Mouse (Mus musculus): Measurements from ENCODE around the gene Nme1. TPM values are rescaled to one million over a fixed set of nuclear protein-coding genes. Genes with fewer than 3 reads are reported as not detected.
A peak's percentile ranks its signal among the peaks of the same experiment; 100 is the strongest.

Nme1 gene
- polyA plus RNA-seq, 1 experiment from 2014 or later = 136 TPM

GRCm38 (mm10) chr11:93957031-93957555 lies 11.2 kb downstream of the Nme1 start:
- ATAC-seq (replicated peaks; ENCODE audit: insufficient number of reproducible peaks, low FRiP score, low TSS enrichment) = no peak
- H3K27ac ChIP-seq (ENCODE audit: low read depth, low read length) = no peak overlapping the region
- no peaks in the 10 kb centered on the region for H3K9me3 ChIP-seq (replicated peaks; ENCODE audit: control insufficient read depth, low read length)
- no peak overlapping the region for H3K4me3 ChIP-seq (ENCODE audit: low read depth, low read length)
- 84% methylated on average over 2 of the region's 2 CpGs for WGBS (ENCODE audit: insufficient replicate concordance)
- no peak overlapping the region for H3K9ac ChIP-seq (ENCODE audit: low read depth, low read length)
- H3K4me1 ChIP-seq (ENCODE audit: control insufficient read depth, insufficient read depth, low read length) = peaks cover 10% of the 10 kb centered on the region
- peaks cover 22% of the 10 kb centered on the region for H3K36me3 ChIP-seq (ENCODE audit: control insufficient read depth, insufficient read depth, low read length)
- no peak overlapping the region for H3K4me2 ChIP-seq
- no peaks in the 10 kb centered on the region for H3K27me3 ChIP-seq (ENCODE audit: control insufficient read depth, insufficient read depth, low read length)

GRCm38 (mm10) chr11:93956159-93956558 lies 12.2 kb downstream of the Nme1 start, which contains the start of gene Nme2:
Nme2 (minus strand) TSS chr11:93956259.
- Histone ChIP-seq H3K4me3 (ENCODE audit: low read depth, low read length) (peak within 1 kb of the TSS; percentile 59), H3K4me1 (ENCODE audit: control insufficient read depth, insufficient read depth, low read length) (peaks cover 10% of the 10 kb centered on the region), H3K9ac (ENCODE audit: low read depth, low read length) (peak within 1 kb of the TSS; percentile 81), H3K9me3 (replicated peaks; ENCODE audit: control insufficient read depth, low read length) (no peaks in the 10 kb centered on the region), H3K27ac (ENCODE audit: low read depth, low read length) (peak within 1 kb of the TSS; percentile 87), H3K4me2 (peak within 1 kb of the TSS; percentile 81), H3K27me3 (ENCODE audit: control insufficient read depth, insufficient read depth, low read length) (no peaks in the 10 kb centered on the region), H3K36me3 (ENCODE audit: control insufficient read depth, insufficient read depth, low read length) (peaks cover 22% of the 10 kb centered on the region)
- WGBS (ENCODE audit: insufficient replicate concordance) = under 1% methylated on average over 6 of the region's 6 CpGs
- ATAC-seq (replicated peaks; ENCODE audit: insufficient number of reproducible peaks, low FRiP score, low TSS enrichment) = 0 out of 2 replicates have a peak, but pooled peaks have one; percentile 0

- peak overlapping the region; percentile 81 for H3K4me2 ChIP-seq
- H3K27me3 ChIP-seq (ENCODE audit: control insufficient read depth, insufficient read depth, low read length) = no peaks in the 10 kb centered on the region
- H3K27ac ChIP-seq (ENCODE audit: low read depth, low read length) = peak overlapping the region; percentile 87
- peaks cover 22% of the 10 kb centered on the region for H3K36me3 ChIP-seq (ENCODE audit: control insufficient read depth, insufficient read depth, low read length)
- peaks cover 10% of the 10 kb centered on the region for H3K4me1 ChIP-seq (ENCODE audit: control insufficient read depth, insufficient read depth, low read length)
- H3K9me3 ChIP-seq (replicated peaks; ENCODE audit: control insufficient read depth, low read length) = no peaks in the 10 kb centered on the region
- peak overlapping the region; percentile 81 for H3K9ac ChIP-seq (ENCODE audit: low read depth, low read length)
- ATAC-seq (replicated peaks; ENCODE audit: insufficient number of reproducible peaks, low FRiP score, low TSS enrichment) = peak; percentile 96
- H3K4me3 ChIP-seq (ENCODE audit: low read depth, low read length) = peak overlapping the region; percentile 59
- under 1% methylated on average over 66 of the region's 67 CpGs for WGBS (ENCODE audit: insufficient replicate concordance)
Measured at GRCm38 (mm10) chr11:93955256-93956150, 12.8 kb downstream of the Nme1 start.

- no peaks in the 10 kb centered on the region for H3K9me3 ChIP-seq (replicated peaks; ENCODE audit: control insufficient read depth, low read length)
- peak overlapping the region; percentile 81 for H3K4me2 ChIP-seq
- peak overlapping the region; percentile 87 for H3K27ac ChIP-seq (ENCODE audit: low read depth, low read length)
- H3K9ac ChIP-seq (ENCODE audit: low read depth, low read length) = peak overlapping the region; percentile 81
- peaks cover 18% of the 10 kb centered on the region for H3K36me3 ChIP-seq (ENCODE audit: control insufficient read depth, insufficient read depth, low read length)
- WGBS (ENCODE audit: insufficient replicate concordance) = 32% methylated on average over 13 of the region's 13 CpGs
- no peaks in the 10 kb centered on the region for H3K27me3 ChIP-seq (ENCODE audit: control insufficient read depth, insufficient read depth, low read length)
- ATAC-seq (replicated peaks; ENCODE audit: insufficient number of reproducible peaks, low FRiP score, low TSS enrichment) = no peak
- peak overlapping the region; percentile 59 for H3K4me3 ChIP-seq (ENCODE audit: low read depth, low read length)
- H3K4me1 ChIP-seq (ENCODE audit: control insufficient read depth, insufficient read depth, low read length) = peaks cover 10% of the 10 kb centered on the region
Measured at GRCm38 (mm10) chr11:93954738-93955255, 13.5 kb downstream of the Nme1 start.

GRCm38 (mm10) chr11:93952376-93952775 lies 15.9 kb downstream of the Nme1 start:
- WGBS (ENCODE audit: insufficient replicate concordance) = 72% methylated on average over 5 of the region's 5 CpGs
- H3K27me3 ChIP-seq (ENCODE audit: control insufficient read depth, insufficient read depth, low read length) = no peaks in the 10 kb centered on the region
- no peak overlapping the region for H3K4me3 ChIP-seq (ENCODE audit: low read depth, low read length)
- H3K4me1 ChIP-seq (ENCODE audit: control insufficient read depth, insufficient read depth, low read length) = peaks cover 10% of the 10 kb centered on the region
- no peak overlapping the region for H3K9ac ChIP-seq (ENCODE audit: low read depth, low read length)
- no peak overlapping the region for H3K27ac ChIP-seq (ENCODE audit: low read depth, low read length)
- H3K4me2 ChIP-seq = no peak overlapping the region
- H3K9me3 ChIP-seq (replicated peaks; ENCODE audit: control insufficient read depth, low read length) = no peaks in the 10 kb centered on the region
- ATAC-seq (replicated peaks; ENCODE audit: insufficient number of reproducible peaks, low FRiP score, low TSS enrichment) = no peak
- H3K36me3 ChIP-seq (ENCODE audit: control insufficient read depth, insufficient read depth, low read length) = peaks cover 20% of the 10 kb centered on the region

DNA sequence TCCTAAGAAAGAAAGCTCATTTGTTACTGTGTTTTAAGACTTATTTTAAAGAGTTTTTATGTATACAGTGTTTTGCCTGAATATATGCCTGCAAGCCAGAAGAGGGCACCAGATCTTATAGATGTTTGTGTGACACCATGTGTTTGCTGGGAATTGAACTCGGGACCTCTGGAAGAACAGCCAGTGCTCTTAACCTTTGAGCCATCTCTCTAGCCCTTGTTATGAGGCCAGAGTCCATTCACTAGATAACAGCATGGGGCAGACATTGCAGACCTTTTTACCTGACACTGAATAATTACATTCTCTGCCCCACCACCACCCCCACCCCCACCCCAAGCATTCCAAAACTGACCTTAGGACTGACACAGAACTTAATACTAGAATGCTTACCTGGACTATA lies 18.3 kb downstream of the Nme1 start:
- H3K9me3 ChIP-seq (replicated peaks; ENCODE audit: control insufficient read depth, low read length) = no peaks in the 10 kb centered on the region
- no peak for ATAC-seq (replicated peaks; ENCODE audit: insufficient number of reproducible peaks, low FRiP score, low TSS enrichment)
- H3K36me3 ChIP-seq (ENCODE audit: control insufficient read depth, insufficient read depth, low read length) = peaks cover 20% of the 10 kb centered on the region

DNA sequence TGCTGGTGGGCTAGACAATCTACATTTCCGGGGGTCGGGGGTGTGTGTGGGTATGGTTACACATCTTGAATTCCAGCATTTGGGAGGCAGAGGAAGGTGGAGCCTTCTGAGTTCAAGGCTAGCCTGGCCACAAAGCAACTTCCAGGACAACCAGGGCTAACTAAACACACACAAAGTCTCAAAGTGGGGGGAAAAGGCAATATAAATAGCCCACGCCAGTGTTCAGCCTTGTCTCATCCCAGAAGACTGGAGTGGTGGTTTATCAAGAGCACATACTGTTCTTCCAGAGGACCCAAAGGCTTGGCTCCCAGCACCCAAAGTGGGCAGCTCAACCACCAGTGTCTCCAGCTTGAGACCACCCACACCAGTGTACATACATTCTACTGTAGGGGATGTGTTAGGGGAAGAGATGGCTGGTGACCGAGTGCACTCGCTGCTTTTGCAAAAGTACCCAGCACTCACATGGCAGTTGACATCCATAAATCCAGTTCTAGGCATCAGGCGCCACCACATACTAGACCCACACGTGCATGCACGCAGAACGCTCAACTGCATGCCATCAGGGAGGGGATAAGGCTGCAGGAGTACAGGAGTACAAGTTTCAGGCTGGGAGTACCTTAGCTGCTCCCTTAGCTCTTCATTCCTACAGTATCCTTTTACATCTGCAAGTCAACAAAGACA lies 19.3 kb downstream of the Nme1 start:
- H3K27me3 ChIP-seq (ENCODE audit: control insufficient read depth, insufficient read depth, low read length) = no peaks in the 10 kb centered on the region
- WGBS (ENCODE audit: insufficient replicate concordance) = 83% methylated on average over 9 of the region's 9 CpGs
- H3K36me3 ChIP-seq (ENCODE audit: control insufficient read depth, insufficient read depth, low read length) = peaks cover 20% of the 10 kb centered on the region
- H3K4me1 ChIP-seq (ENCODE audit: control insufficient read depth, insufficient read depth, low read length) = peaks cover 4% of the 10 kb centered on the region; the same call in 1 of the 2 replicates
- H3K9me3 ChIP-seq (replicated peaks; ENCODE audit: control insufficient read depth, low read length) = no peaks in the 10 kb centered on the region
- H3K9ac ChIP-seq (ENCODE audit: low read depth, low read length) = no peak overlapping the region
- no peak overlapping the region for H3K4me2 ChIP-seq
- H3K27ac ChIP-seq (ENCODE audit: low read depth, low read length) = no peak overlapping the region
- ATAC-seq (replicated peaks; ENCODE audit: insufficient number of reproducible peaks, low FRiP score, low TSS enrichment) = no peak
- H3K4me3 ChIP-seq (ENCODE audit: low read depth, low read length) = no peak overlapping the region

More for the DNA sequence above, 18.3 kb downstream of the Nme1 start:
- Histone ChIP-seq H3K9ac (ENCODE audit: low read depth, low read length) (no peak overlapping the region), H3K4me2 (no peak overlapping the region), H3K27me3 (ENCODE audit: control insufficient read depth, insufficient read depth, low read length) (no peaks in the 10 kb centered on the region), H3K27ac (ENCODE audit: low read depth, low read length) (no peak overlapping the region), H3K4me1 (ENCODE audit: control insufficient read depth, insufficient read depth, low read length) (peaks cover 6% of the 10 kb centered on the region; the same call in 1 of the 2 replicates), H3K4me3 (ENCODE audit: low read depth, low read length) (no peak overlapping the region)
- 83% methylated on average over 1 of the region's 1 CpGs for WGBS (ENCODE audit: insufficient replicate concordance)

GRCm38 (mm10) chr11:93944986-93945385 lies 23.3 kb downstream of the Nme1 start:
- ATAC-seq (replicated peaks; ENCODE audit: insufficient number of reproducible peaks, low FRiP score, low TSS enrichment) = no peak
- no peak overlapping the region for H3K9ac ChIP-seq (ENCODE audit: low read depth, low read length)
- no peak overlapping the region for H3K27ac ChIP-seq (ENCODE audit: low read depth, low read length)
- H3K27me3 ChIP-seq (ENCODE audit: control insufficient read depth, insufficient read depth, low read length) = no peaks in the 10 kb centered on the region
- H3K4me2 ChIP-seq = no peak overlapping the region
- no peak overlapping the region for H3K4me3 ChIP-seq (ENCODE audit: low read depth, low read length)
- 83% methylated on average over 3 of the region's 3 CpGs for WGBS (ENCODE audit: insufficient replicate concordance)
- peaks cover 5% of the 10 kb centered on the region for H3K36me3 ChIP-seq (ENCODE audit: control insufficient read depth, insufficient read depth, low read length)
- H3K4me1 ChIP-seq (ENCODE audit: control insufficient read depth, insufficient read depth, low read length) = no peaks in the 10 kb centered on the region
- no peaks in the 10 kb centered on the region for H3K9me3 ChIP-seq (replicated peaks; ENCODE audit: control insufficient read depth, low read length)

Measured in heart, embryonic 11.5 days (tissue).